Mouse (Mus musculus): ENCODE measurements around the gene Armc3.
"Not testable (repeated sequence)": the region's sequence is repeated elsewhere in the genome, so short reads cannot be mapped to it uniquely, and the experiment has no call there.

The Armc3 gene

DNA sequence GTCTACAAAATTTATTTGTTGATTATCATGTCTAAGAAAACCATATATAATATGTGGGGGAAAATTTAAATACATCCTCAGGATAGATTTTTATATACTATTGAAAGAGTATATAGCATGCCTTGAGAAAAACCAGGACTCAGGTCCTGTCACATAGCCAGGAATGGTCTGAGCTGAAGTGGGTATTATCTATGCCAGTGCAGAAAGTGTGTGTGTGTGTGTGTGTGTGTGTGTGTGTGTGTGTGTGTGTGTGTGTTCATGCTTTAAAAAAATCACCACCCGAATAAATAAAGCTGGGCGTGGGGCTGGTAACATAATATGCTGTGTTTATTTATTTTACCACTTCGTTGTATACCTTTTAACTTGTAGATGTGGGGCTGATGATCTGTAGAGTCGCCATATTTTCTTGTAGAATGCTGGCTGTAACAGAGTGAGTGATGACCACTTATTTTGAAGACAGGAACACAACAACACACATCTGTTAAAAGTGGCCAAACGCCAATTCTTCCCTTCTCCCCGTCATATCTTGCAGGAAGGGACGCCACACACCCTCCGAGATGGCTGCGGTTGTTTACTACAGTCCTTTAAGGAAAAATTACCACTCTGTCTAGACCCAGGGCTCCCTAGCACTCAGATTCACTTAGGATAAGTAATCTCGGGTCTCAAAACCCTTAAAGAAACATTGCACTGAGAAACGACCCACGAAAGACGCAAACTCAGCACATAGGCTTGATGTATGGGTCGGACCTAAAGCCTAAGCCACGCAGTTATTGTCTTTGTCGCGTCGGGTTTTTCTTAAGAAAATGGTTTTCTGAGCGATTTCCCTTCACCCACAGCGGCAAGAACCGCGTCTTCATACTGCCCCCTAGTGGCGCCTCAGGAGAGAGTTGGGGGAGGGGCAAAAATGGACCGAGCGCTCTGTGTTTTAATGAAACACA lies 76.8 kb downstream of the Armc3 start:
- peak; percentile 72 to 84 for DNase-seq

- no peak for DNase-seq
These were observed 81.2 kb downstream of the Armc3 start for GRCm38 (mm10) chr2:19280331-19280730.

- no peak for DNase-seq
These were observed 93.3 kb downstream of the Armc3 start for GRCm38 (mm10) chr2:19292366-19292765.

- peak in 1 of 2 experiments; percentile 9 for DNase-seq
These were observed 101.4 kb downstream of the Armc3 start for GRCm38 (mm10) chr2:19300345-19301089.

- peak; percentile 39 for DNase-seq
These were observed 102.1 kb downstream of the Armc3 start for GRCm38 (mm10) chr2:19301251-19301650.

DNA sequence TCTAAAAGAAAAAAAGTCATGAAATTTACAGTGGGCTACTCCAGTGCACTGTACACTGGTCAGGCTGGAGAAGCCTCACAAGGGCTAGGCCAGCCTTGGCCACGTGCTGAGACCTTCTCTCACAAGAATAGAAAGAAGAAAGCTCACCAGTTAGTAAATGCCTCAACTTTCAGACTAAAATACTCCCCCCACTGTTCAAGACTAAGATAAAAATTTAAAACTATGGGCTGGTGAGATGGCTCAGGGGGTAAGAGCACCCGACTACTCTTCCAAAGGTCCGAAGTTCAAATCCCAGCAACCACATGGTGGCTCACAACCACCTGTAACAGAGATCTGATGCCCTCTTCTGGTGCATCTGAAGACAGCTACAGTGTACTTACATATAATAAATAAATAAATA lies 104.0 kb downstream of the Armc3 start:
- DNase-seq, result not testable (repeated sequence)

DNA sequence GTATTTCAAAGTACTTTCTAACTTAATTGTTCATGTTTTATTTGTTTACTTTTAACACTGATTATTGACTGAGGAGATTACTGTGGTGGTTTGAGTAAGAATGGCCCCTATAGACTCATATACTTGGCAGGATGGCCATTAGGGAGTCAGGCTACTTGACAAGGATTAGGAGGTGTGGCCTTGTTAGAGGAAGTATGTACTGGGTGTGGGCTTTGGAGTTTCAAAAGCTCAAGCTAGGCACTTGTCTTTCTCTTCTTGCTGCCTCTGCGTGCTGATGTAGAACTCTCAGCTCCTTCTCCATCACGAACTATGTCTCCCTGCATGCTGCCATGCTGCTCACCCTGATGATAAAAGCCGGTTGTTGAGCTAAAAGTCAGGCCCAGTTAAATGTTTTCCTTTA lies 111.4 kb downstream of the Armc3 start:
- DNase-seq, result no peak

- no peak for DNase-seq
These were observed 117.0 kb downstream of the Armc3 start for GRCm38 (mm10) chr2:19316056-19316455.

- DNase-seq, result no peak
These were observed 117.6 kb downstream of the Armc3 start for GRCm38 (mm10) chr2:19316691-19317090.

DNA sequence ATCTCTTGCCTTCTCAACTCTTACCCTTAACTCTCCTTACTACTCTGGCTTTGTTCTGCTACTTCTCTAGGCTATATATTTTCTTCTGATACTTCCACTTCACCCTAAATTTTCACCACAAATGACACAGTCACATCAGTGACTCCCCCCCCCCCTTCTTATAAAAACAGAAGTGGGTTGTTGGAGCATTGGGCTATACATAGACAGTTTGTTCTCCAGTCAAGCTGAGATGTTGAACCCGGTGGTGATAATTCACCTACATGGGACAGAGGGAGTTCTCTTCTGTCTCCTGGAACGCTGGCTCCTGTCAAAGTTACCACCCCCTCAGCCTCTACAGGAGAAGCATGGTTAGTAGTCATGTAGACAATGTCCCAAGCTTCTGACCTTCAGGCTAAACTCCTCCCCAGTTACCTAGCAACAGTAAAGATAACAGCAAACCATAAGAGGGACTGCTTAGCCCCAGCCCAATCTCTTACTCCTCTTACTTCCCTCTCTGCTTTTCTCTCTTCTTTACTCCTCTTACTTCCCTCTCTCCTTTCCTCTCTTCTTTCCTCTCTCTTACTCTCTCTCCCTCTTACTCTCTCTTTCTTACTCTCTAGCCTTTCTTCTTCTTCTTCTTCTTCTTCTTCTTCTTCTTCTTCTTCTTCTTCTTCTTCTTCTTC lies 118.2 kb downstream of the Armc3 start:
- not testable (repeated sequence) for DNase-seq

DNA sequence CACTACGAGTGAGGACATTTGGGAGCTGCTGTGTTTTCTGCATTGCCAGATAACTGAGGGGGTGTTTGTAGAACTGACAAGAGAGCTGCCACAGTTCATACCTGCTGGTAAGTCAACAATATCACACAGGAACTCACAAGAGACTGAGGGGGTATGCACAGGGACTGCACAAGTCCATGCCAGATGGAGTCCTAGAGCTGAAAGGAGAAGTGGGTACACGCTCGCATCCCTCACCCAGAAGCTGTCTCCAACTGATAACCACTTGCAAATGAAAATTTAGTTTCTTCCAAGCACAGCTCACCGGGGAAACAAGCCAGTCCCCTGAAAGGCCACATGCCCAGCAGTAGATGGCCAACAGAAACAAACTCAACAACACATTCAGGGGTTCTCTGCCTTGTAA lies 119.4 kb downstream of the Armc3 start:
- no peak for DNase-seq

GRCm38 (mm10) chr2:19319284-19319683 lies 120.2 kb downstream of the Armc3 start:
- no peak for DNase-seq

DNA sequence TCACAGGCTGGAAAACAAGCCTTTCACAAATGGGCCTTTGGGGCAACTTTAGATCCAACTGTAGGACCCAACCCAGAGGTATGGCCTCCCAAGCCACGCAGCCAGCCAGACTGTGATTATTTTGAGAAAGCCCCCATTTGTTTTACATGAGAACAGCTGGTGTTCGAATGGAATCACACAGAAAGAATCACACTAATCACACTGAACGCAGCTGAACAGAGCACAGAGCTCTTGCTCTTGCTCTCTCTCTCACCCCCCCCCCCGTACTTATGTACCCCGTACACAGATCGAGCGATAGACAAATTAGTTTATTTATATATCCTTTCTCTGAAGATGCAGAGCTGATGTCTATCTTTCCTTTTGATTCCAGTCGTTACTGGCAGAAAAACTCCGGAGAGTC lies 123.3 kb downstream of the Armc3 start:
- DNase-seq, result no peak

DNA sequence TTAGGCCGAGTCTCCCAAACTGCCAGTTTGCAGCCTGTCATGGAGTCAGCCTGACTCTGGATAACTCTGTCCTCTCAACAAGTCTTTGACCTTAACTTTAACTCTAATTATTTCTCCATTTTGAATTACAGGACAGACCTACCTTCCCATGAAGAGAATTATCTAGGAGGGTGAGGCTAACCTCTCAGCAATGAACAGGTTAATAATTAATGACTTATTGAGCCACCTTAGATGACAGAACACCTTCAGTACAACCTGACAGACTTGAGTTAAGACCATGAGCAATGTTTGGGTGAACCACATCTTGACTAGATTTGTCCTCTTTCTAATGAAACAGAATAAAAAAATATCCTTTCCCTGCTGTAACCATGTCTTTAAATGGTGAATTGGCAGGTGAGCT lies 127.3 kb downstream of the Armc3 start:
- DNase-seq, result no peak

DNA sequence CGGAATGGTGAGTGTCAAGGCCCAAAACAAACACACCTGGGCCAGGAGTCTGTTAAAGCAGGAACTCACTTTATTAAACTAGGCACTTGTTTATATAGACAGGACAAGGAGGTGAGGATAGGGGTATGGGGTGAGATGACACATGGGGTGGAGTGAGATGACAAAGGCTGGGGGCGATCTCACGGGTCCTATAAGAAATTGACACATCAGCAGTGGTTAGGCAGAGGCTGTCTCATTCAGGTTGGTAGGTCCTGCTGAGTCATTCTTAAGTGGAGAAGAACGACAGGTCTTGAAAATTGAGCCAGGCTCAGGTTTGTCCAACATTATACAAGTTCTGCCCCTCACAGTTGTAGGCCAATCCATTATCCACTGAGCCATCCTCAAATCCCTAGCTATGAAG lies 128.7 kb downstream of the Armc3 start:
- DNase-seq, result no peak

GRCm38 (mm10) chr2:19343901-19344635 lies 145.0 kb downstream of the Armc3 start:
- DNase-seq, result peak; percentile 27 to 41

GRCm38 (mm10) chr2:19344636-19345413 lies 145.7 kb downstream of the Armc3 start:
- peak; percentile 78 to 91 for DNase-seq

DNA sequence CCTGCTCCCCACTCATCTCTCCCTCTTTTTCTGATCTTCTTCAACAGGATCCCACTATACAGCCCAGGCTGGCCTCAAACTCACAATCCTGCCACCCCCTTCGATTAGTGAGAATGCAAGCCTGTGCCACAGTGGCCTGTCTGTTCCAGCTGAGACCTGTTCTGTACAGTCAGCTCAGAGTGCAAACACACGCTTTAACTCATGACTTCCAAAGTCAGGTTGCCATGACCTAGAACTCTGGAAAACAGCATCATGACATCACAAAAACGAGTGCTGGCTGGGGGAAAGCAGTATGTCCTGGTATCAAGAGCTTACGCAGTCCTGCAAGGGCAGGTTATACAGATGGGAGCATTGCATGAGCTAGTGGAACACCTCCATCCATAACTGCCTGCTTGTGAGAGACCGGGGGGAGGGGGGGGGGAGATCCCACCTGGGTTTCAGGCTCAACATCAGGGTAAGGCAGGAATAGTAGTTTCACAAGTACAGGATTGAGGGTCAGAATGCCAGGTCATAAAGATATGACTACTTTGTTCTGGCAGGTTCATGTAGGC lies 146.4 kb downstream of the Armc3 start:
- no peak for DNase-seq

GRCm38 (mm10) chr2:19348454-19348853 lies 149.4 kb downstream of the Armc3 start:
- no peak for DNase-seq

GRCm38 (mm10) chr2:19350167-19350566 lies 151.1 kb downstream of the Armc3 start:
- no peak for DNase-seq

- DNase-seq, result no peak
These were observed 152.6 kb downstream of the Armc3 start for GRCm38 (mm10) chr2:19351615-19352253.
